Mouse (Mus musculus): ENCODE data around the gene Babam2.

- TF ChIP-seq CTCF (IDR thresholded peaks at IDR 0.05; ENCODE audit: control insufficient read depth, insufficient read depth, low read length) (no peak), POLR2A (IDR thresholded peaks at IDR 0.05; ENCODE audit: borderline replicate concordance, control insufficient read depth, low read depth, low read length) (no peak)
These were observed 264.9 kb downstream of the Babam2 start for GRCm38 (mm10) chr5:31962346-31962745.

All from bone marrow, adult 2 months (tissue).